Mouse (Mus musculus) stomach, embryonic 15.5 days (tissue): ENCODE measurements around the gene Ldlr. TPM values are rescaled to one million over a fixed set of nuclear protein-coding genes. Genes with fewer than 3 reads are reported as not detected.
A peak's percentile ranks its signal among the peaks of the same experiment; 100 is the strongest.

Source experiments
- ATAC-seq: fragments of 200-750 bp; cut with Nextera tagmentation; 2 replicates; pipeline ENCODE4 v1.8.0; 2017; ENCODE audit warnings: low read depth, moderate number of reproducible peaks, moderate TSS enrichment; ENCODE audit not compliant: insufficient read depth, low FRiP score
- H3K27ac ChIP-seq: fragments of 300-500 bp; sonication (generic); 2 replicates; pipeline ENCODE4 v1.5.1; 2015; ENCODE audit warnings: mild to moderate bottlenecking, inconsistent platforms
- H3K27me3 ChIP-seq: fragments of 300-500 bp; sonication (generic); replicated peaks from 2 replicates; pipeline ENCODE4 v1.6.1; 2015; ENCODE audit warnings: inconsistent platforms
- H3K36me3 ChIP-seq: fragments of 300-500 bp; sonication (generic); 2 replicates; pipeline ENCODE4 v1.6.1; 2015; ENCODE audit warnings: inconsistent platforms
- H3K4me1 ChIP-seq: fragments of 300-500 bp; sonication (generic); 2 replicates; pipeline ENCODE4 v1.6.1; 2015; ENCODE audit warnings: inconsistent platforms
- H3K4me2 ChIP-seq: fragments of 300-500 bp; sonication (generic); 2 replicates; pipeline ENCODE4 v1.6.1; 2015; ENCODE audit warnings: mild to moderate bottlenecking, inconsistent platforms
- H3K4me3 ChIP-seq: fragments of 300-500 bp; sonication (generic); replicated peaks from 2 replicates; pipeline ENCODE4 v1.5.1; 2015; ENCODE audit warnings: inconsistent platforms
- H3K9ac ChIP-seq: fragments of 300-500 bp; sonication (generic); 2 replicates; pipeline ENCODE4 v1.6.1; 2015; ENCODE audit warnings: inconsistent platforms
- H3K9me3 ChIP-seq: fragments of 300-500 bp; sonication (generic); 2 replicates; pipeline ENCODE4 v1.6.1; 2016; ENCODE audit warnings: inconsistent platforms
- WGBS: fragments of 180-500 bp; shearing (Covaris S2); methylation state at CpG from one replicate; pipeline ENCODE4 v1.1.7; 2015; 5-methylcytosine and 5-hydroxymethylcytosine counted together
- polyA plus RNA-seq: library from polyadenylated mRNA; unstranded; fragments of >200 nt; fragmentation: Nextera tagmentation; extraction: Ambion mirVana; gene quantifications from 2 replicates; pipeline ENCODE4 v1.2.1, GENCODE M21; 2015

The Ldlr gene
- polyA plus RNA-seq, 1 experiment from 2014 or later = 53.8 TPM

DNA sequence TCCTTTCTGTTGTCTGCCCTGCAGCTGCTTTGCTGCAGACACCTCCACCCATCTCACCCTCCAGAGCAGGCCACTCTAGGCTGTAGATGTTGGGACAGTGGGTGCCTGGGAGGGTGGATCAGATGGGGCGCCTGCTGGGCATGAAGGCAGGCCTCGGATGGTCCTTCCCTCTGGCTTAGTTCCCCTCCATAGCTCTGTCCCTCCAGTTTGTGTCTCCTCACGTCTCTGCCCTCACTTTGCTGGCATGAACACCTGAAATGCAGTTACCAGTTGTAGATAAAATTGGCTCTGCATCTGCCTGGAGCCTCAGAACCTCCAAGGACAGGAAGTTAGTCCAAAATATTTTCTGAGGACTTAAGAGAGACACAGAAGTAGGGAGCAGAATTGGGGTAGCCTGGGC lies 73.6 kb downstream of the Ldlr start:
- Histone ChIP-seq H3K4me3 (peak overlapping the region; percentile 87), H3K27me3 (no peaks in the 10 kb centered on the region), H3K36me3 (peaks cover 39% of the 10 kb centered on the region), H3K9me3 (no peaks in the 10 kb centered on the region), H3K27ac (peak overlapping the region; percentile 96), H3K4me1 (peaks cover 45% of the 10 kb centered on the region), H3K9ac (0 out of 2 replicates have a peak overlapping the region, but pooled peaks have one; percentile 8), H3K4me2 (peak overlapping the region; percentile 74)
- ATAC-seq = no peak
- WGBS = 59% methylated on average over 3 of the region's 3 CpGs

DNA sequence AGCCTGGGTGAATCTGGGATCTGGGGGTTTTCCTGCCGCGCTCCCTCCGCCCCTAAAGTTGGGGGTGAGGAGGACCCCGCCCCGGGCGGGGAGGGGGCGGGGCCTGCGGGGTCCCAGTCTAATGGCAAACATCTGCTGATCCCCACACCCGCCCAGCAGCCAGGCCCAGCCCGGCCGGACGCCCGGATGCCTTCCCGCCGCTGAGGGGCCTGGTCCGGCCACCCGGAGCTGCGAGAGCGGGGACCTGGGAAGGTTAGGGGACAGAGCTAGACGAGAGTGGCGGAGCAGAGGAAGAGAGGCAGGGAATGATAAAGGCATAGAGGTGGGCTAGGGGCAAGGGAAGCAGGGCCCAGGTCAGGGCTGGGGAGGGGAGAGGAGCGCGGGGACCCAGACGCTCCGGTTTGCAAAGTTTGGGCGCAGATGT lies 74.7 kb downstream of the Ldlr start:
- Histone ChIP-seq H3K9me3 (no peaks in the 10 kb centered on the region), H3K4me3 (peak overlapping the region; percentile 87), H3K4me2 (peak overlapping the region; percentile 74), H3K27me3 (no peaks in the 10 kb centered on the region), H3K36me3 (peaks cover 34% of the 10 kb centered on the region), H3K4me1 (peaks cover 35% of the 10 kb centered on the region), H3K9ac (peak overlapping the region; percentile 88), H3K27ac (peak overlapping the region; percentile 96)
- under 1% methylated on average over 26 of the region's 26 CpGs for WGBS
- peak; percentile 67 for ATAC-seq

DNA sequence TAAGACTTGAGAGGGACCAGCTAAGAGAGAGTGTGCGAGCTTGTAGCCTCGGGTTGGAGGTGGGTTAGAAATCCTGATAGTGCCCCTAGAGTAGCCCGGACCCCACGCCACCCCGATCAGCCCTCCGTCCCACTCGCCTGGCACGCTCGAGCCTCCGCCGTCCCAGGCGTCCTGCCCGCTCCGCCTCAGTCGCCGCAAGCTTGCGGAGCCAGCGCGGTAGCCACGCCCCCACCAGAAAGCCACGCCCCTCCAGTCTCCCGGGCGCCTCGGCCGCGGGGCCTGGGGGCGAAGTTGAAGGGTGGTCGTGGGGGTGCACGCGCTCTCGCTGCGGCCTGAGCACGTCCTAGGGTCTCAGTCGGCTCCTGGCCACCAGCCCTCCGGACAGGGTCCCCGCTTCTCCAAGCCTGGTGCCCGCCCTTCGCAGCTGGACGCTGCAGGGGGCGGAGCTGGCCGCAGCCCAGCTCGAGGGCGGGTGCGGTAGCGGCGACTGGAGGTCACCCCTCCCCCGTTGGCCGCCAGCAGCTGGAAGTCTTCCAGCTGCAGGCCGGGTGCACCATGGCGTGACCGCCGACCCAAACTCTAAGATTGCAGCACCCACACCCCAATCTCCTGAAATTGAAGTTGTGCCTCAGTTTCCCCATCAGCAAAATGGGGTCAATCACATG lies 75.2 kb downstream of the Ldlr start, which contains the start of gene Kank2:
Gene Kank2 (minus strand): TSS at position 400 of the 665 bp plus-strand sequence.
- Histone ChIP-seq H3K4me3 (peak within 1 kb of the TSS; percentile 87), H3K9ac (peak within 1 kb of the TSS; percentile 88), H3K27ac (peak within 1 kb of the TSS; percentile 96), H3K4me2 (peak within 1 kb of the TSS; percentile 74), H3K4me1 (peaks cover 29% of the 10 kb centered on the region), H3K27me3 (no peaks in the 10 kb centered on the region), H3K9me3 (no peaks in the 10 kb centered on the region), H3K36me3 (peaks cover 29% of the 10 kb centered on the region)
- WGBS = under 1% methylated on average over 52 of the region's 52 CpGs
- peak; percentile 73 for ATAC-seq

DNA sequence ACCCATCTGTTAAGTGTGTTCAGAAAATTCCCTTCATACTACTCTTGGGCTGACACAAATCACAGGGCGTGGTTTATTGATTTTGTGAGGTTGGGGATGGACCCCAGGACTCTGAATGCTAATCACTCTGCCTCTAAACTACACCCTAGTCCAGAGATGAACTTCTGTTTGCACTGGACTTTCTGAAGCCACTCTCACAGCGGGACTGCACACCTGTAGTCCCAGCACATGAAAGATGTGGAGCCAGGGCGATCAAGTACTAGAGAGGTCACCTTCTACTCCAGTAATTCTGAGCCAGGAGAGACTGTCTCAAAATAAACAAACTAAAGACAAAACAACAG lies 75.7 kb downstream of the Ldlr start:
- WGBS = 31% methylated on average over 3 of the region's 3 CpGs
- Histone ChIP-seq H3K27me3 (no peaks in the 10 kb centered on the region), H3K9ac (no peak overlapping the region), H3K4me2 (peak overlapping the region; percentile 74), H3K36me3 (peaks cover 24% of the 10 kb centered on the region), H3K4me1 (peaks cover 32% of the 10 kb centered on the region), H3K4me3 (peak overlapping the region; percentile 87), H3K27ac (peak overlapping the region; percentile 96), H3K9me3 (no peaks in the 10 kb centered on the region)
- ATAC-seq = no peak

Other genes with a start within 250 kb of the Ldlr start
- gene Tmed1, start 213.2 kb upstream of the Ldlr start, polyA plus RNA-seq = 85.8 and 90.5 TPM in 2 replicates
- gene AB124611, start 197.3 kb upstream of the Ldlr start, polyA plus RNA-seq = 5.3 and 6.0 TPM in 2 replicates
- 40.0 and 51.1 TPM in 2 replicates for gene Carm1, start 176.6 kb upstream of the Ldlr start, polyA plus RNA-seq
- 25.4 and 29.9 TPM in 2 replicates for gene Timm29, start 130.8 kb upstream of the Ldlr start, polyA plus RNA-seq
- 31.3 and 33.8 TPM in 2 replicates for gene Yipf2, start 130.7 kb upstream of the Ldlr start, polyA plus RNA-seq
- gene Smarca4, start 107.3 kb upstream of the Ldlr start, polyA plus RNA-seq = 68.7 and 74.3 TPM in 2 replicates
- 110 and 119 TPM in 2 replicates for gene Spc24, start 36.8 kb downstream of the Ldlr start, polyA plus RNA-seq
- 21.1 and 22.7 TPM in 2 replicates for gene Kank2, start 75.3 kb downstream of the Ldlr start, polyA plus RNA-seq
- 5.9 and 8.1 TPM in 2 replicates for gene Angptl8, start 112.0 kb downstream of the Ldlr start, polyA plus RNA-seq
- 41.8 and 44.7 TPM in 2 replicates for gene Dock6, start 129.2 kb downstream of the Ldlr start, polyA plus RNA-seq
- 72.0 and 75.8 TPM in 2 replicates for gene Rab3d, start 194.7 kb downstream of the Ldlr start, polyA plus RNA-seq
- gene Ccdc159, start 204.0 kb downstream of the Ldlr start, polyA plus RNA-seq = 4.4 and 5.2 TPM in 2 replicates
- gene Tmem205, start 204.1 kb downstream of the Ldlr start, polyA plus RNA-seq = 70.7 and 74.5 TPM in 2 replicates
- gene Plppr2, start 213.6 kb downstream of the Ldlr start, polyA plus RNA-seq = 7.9 and 8.1 TPM in 2 replicates
- gene Swsap1, start 232.3 kb downstream of the Ldlr start, polyA plus RNA-seq = 6.2 and 6.6 TPM in 2 replicates
- 8.5 and 14.7 TPM in 2 replicates for gene Epor, start 240.0 kb downstream of the Ldlr start, polyA plus RNA-seq